Mouse (Mus musculus): ENCODE measurements at regions not wholly inside any gene's neighbourhood (a gene's known extent, or its start where the extent isn't known, plus 50 kb on each side); places are given as distances from the start of the nearest gene placed in this dataset.

GRCm38 (mm10) chr11:20985069-20985759, 105.9 kb upstream of the Peli1 start:
- DNase-seq (ENCODE audit: low spot score in 2 of 2), result no peak

GRCm38 (mm10) chr11:20985771-20986170, 105.3 kb upstream of the Peli1 start:
- no peak for DNase-seq (ENCODE audit: low spot score in 2 of 2)

GRCm38 (mm10) chr11:20987171-20987815, 103.8 kb upstream of the Peli1 start:
- DNase-seq (ENCODE audit: low spot score in 2 of 2), result no peak

GRCm38 (mm10) chr11:20987841-20988251, 103.2 kb upstream of the Peli1 start:
- no peak for DNase-seq (ENCODE audit: low spot score in 2 of 2)

GRCm38 (mm10) chr11:20988871-20989270, 102.2 kb upstream of the Peli1 start:
- DNase-seq (ENCODE audit: low spot score in 2 of 2), result no peak

GRCm38 (mm10) chr11:20993580-20993979, 97.5 kb upstream of the Peli1 start:
- DNase-seq (ENCODE audit: low spot score in 2 of 2), result no peak

GRCm38 (mm10) chr11:21001400-21001799, 89.7 kb upstream of the Peli1 start:
- no peak for DNase-seq (ENCODE audit: low spot score in 2 of 2)

GRCm38 (mm10) chr11:21007222-21007621, 83.9 kb upstream of the Peli1 start:
- no peak for DNase-seq (ENCODE audit: low spot score in 2 of 2)

- DNase-seq (ENCODE audit: low spot score in 2 of 2), result no peak
Measured at GRCm38 (mm10) chr11:21009505-21009904, 81.6 kb upstream of the Peli1 start.

- DNase-seq (ENCODE audit: low spot score in 2 of 2), result no peak
Measured at GRCm38 (mm10) chr11:21010867-21011266, 80.2 kb upstream of the Peli1 start.

- no peak for DNase-seq (ENCODE audit: low spot score in 2 of 2)
Measured at GRCm38 (mm10) chr11:21014250-21014649, 76.8 kb upstream of the Peli1 start.

GRCm38 (mm10) chr11:21015536-21015935, 75.6 kb upstream of the Peli1 start:
- DNase-seq (ENCODE audit: low spot score in 2 of 2), result no peak

GRCm38 (mm10) chr11:21016133-21016746, 74.9 kb upstream of the Peli1 start:
- DNase-seq (ENCODE audit: low spot score in 2 of 2), result no peak

- DNase-seq (ENCODE audit: low spot score in 2 of 2), result no peak
Measured at GRCm38 (mm10) chr11:21016791-21017329, 74.2 kb upstream of the Peli1 start.

GRCm38 (mm10) chr11:21019829-21020228, 71.3 kb upstream of the Peli1 start:
- no peak for DNase-seq (ENCODE audit: low spot score in 2 of 2)

- DNase-seq (ENCODE audit: low spot score in 2 of 2), result no peak
Measured at GRCm38 (mm10) chr11:21024111-21024510, 67.0 kb upstream of the Peli1 start.

GRCm38 (mm10) chr11:21024521-21024920, 66.6 kb upstream of the Peli1 start:
- no peak for DNase-seq (ENCODE audit: low spot score in 2 of 2)

GRCm38 (mm10) chr11:21027299-21027698, 63.8 kb upstream of the Peli1 start:
- DNase-seq (ENCODE audit: low spot score in 2 of 2), result no peak

GRCm38 (mm10) chr11:21030362-21030761, 60.7 kb upstream of the Peli1 start:
- DNase-seq (ENCODE audit: low spot score in 2 of 2), result no peak

- DNase-seq (ENCODE audit: low spot score in 2 of 2), result no peak
Measured at GRCm38 (mm10) chr11:21031816-21032215, 59.3 kb upstream of the Peli1 start.

GRCm38 (mm10) chr11:21033234-21033822, 57.8 kb upstream of the Peli1 start:
- DNase-seq (ENCODE audit: low spot score in 2 of 2), result no peak

- no peak for DNase-seq (ENCODE audit: low spot score in 2 of 2)
Measured at GRCm38 (mm10) chr11:21033823-21034401, 57.2 kb upstream of the Peli1 start.

Data from spleen, postnatal 14 days (tissue).